Mouse (Mus musculus) left cerebral cortex, postnatal 14 days (tissue): ENCODE data around the gene Mettl2. TPM values are rescaled to one million over a fixed set of nuclear protein-coding genes. Genes with fewer than 3 reads are reported as not detected.

Experiments used
- DNase-seq, 2 experiments: peaks; one replicate each; pipeline ENCODE4 v3.0.0; 2021 to 2022; ENCODE audit warnings: low spot score in 2 of 2, mixed read lengths in 1 of 2
- intact Hi-C: fragments of 180-260 bp; cut with DNase I; formaldehyde crosslinking; loops from one replicate; pipeline ENCODE4 v1.15.1; 2025
- total RNA-seq, 2 experiments: library from RNA; stranded (reverse); gene quantifications; 2 replicates each; pipeline ENCODE4 v1.2.3; 2021

Mettl2 gene
- total RNA-seq, 2 experiments from 2014 or later = 17.2 to 17.4 TPM

GRCm38 (mm10) chr11:105151226-105152016 is 25.2 kb downstream of the Mettl2 start:
- intact Hi-C loops = no loop called here
- no peak for DNase-seq

DNA sequence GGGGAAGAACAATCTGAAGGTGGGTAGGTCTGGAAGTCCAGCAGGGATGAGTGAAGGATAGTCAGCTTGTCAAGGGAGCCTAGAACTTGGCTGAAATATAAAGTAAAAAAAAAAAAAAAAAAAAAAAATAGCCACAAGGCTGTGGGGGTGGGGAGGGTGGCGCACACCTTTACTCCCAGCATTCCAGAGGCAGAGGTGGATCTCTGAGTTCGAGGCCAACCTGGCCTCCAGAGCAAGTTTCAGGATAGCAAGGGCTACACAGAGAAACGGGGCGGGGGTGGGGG is 25.7 kb downstream of the Mettl2 start:
- intact Hi-C loops = no loop called here
- DNase-seq = no peak

DNA sequence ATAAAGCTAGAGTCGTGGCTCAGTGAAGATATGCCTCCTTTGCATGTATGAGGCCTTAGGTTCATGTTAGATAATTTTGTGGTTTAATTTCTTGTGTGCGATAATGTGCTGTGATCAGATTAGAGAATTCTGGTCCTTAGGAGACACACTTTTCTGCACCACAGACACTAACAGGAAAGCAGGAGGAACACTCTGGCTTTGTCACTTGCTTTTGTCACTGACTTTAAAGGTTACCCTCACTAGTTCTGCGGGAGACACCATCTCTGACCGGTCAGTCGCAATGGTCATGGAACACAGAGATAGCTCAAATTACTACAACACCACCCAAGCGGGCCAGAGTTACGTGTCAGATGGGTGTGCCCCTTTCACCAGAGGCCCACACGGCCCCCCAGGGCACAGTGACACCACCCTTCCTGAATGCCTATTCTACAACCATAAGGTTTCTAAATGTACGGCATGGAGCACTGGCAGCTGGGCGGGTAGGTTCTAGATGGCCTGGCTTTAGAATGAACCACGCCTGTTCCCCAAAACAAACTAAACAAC is 26.2 kb downstream of the Mettl2 start:
- DNase-seq = no peak
- intact Hi-C loops = no loop called here

DNA sequence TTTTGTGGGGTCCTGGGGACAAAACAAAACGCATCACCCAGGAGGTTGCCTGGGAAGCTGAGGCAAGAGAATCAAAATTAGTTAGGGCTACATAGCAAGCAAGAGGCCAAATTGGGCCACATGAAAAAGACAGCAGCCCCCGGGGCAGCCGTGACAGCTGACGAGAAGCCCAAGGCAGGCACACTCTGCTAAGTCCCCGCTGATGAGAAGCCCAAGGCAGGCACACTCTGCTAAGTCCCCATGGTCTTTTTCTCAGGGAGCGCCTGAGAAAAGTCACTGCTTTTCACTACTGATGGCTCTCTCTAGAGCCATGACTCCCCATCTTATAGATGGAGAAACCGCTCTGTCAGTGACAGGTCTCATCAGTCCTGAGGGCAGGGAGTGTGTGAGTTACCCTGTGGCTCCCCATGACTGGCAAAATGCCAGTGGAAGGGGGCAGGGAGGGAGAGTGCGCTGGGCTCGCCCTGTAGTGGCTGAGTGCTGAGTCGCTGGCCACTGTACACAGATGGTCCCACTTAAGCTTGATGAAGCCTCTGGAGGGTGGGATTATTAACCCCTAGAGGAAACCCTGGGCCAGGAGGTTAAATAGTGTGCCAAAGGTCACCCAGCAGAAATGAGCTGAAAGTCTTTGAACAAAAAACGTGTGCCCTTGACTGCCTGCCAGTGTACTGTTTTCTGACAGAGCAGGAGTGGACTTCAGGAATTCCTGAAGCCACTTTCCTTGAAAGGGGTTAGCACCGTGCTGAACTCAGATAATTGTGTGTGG is 27.0 kb downstream of the Mettl2 start:
- intact Hi-C loops = no loop called here
- DNase-seq = no peak

- DNase-seq = no peak
- intact Hi-C loops = no loop called here
These were observed 29.7 kb downstream of the Mettl2 start for GRCm38 (mm10) chr11:105155915-105156314.

- no peak for DNase-seq
- intact Hi-C loops = no loop called here
These were observed 30.6 kb downstream of the Mettl2 start for GRCm38 (mm10) chr11:105156748-105157267.

DNA sequence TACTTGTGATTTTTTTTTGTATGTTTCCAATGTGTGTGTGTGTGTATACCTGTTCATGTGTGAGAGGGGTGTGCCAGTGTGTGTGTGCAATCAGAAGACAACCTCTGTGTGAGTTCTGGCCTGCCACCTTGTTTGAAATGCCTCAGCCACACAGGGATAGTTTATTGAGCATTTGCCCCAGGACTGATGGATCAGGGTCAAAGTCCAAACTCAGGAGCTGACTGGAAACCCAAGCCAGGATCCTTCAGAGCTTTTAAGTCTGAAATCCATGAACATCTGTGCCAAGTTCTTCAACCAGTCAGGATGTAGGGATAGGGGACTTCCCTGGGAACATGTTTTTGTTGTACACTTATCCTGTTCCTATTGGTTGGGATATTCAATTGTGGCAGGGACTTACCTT is 31.8 kb downstream of the Mettl2 start:
- intact Hi-C loops = no loop called here

GRCm38 (mm10) chr11:105159673-105160360 is 33.6 kb downstream of the Mettl2 start:
- intact Hi-C loops = no loop called here
- DNase-seq = no peak

More for the DNA sequence above, 31.8 kb downstream of the Mettl2 start:
- DNase-seq = no peak

DNA sequence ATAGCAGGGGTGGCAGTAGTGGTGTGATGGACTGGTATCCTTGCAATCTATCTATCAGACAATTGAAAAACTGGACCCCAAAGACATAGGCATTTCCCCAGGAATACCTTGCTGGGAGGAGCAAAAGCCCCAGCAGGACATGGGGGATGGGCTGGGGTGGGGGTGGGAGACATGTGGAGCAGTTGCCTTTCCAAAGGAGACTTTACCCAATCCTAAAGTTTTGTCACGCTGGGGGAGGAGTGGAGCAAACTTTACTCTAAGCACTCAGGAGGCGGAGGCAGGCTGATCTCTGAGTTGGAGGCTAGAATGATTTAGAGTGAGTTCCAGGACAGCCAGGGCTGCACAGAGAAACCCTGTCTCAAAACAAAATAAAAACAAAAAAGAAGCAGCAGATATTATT is 35.2 kb downstream of the Mettl2 start:
- intact Hi-C loops = no loop called here
- DNase-seq = no peak

GRCm38 (mm10) chr11:105164516-105165510 is 38.6 kb downstream of the Mettl2 start:
- intact Hi-C loops = no loop called here
- no peak for DNase-seq

DNA sequence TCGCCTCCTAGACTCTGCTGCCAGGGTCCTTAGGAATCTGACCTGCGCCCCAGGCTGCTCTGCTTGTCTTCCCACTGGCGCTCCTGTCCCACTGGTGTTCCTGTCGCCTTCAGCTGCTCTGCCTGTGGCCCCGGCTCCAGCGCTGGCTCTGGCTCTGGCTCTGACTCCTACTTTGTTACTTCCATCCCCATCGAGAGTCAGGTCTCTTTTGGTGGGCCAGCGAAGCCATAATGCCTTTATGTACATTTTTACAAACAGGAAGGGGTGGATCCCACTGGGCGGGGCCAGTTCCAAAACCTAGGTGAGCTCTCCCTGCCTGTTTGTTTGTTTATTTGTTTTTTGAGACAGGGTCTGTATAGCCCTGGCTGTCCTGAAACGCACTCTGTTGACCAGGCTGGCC is 40.6 kb downstream of the Mettl2 start:
- DNase-seq = no peak
- intact Hi-C loops = no loop called here

DNA sequence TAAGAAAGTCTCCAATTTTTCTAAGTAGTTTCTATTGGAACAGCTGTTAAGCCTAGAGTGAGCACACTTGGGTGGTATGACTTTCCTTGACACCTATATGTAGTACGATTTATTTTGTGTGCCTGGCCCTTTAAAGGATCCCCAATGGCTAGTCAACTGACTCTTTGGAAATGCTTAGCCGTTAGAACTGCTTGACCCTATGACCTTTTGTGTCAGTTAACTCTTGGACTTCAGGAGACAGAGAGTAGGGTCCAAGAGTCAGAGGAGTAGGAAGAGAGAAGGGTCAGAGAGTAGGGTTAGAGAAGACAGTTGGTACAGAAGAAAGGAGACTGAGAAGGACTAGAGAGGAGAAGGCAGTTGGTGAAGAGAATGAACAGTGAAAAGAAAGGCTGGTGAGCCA is 52.3 kb downstream of the Mettl2 start, which contains the start of gene Tlk2:
Gene Tlk2, plus strand, starts transcription at position 292 of the 400 bp plus-strand sequence.
- no peak for DNase-seq
- intact Hi-C loops = no loop called here

GRCm38 (mm10) chr11:105179523-105179922 is 53.3 kb downstream of the Mettl2 start:
- DNase-seq = no peak
- intact Hi-C loops = no loop called here

- peak in 1 of 2 experiments; percentile 18 for DNase-seq
- intact Hi-C loops = no loop called here
These were observed 54.4 kb downstream of the Mettl2 start for GRCm38 (mm10) chr11:105180471-105181091.

DNA sequence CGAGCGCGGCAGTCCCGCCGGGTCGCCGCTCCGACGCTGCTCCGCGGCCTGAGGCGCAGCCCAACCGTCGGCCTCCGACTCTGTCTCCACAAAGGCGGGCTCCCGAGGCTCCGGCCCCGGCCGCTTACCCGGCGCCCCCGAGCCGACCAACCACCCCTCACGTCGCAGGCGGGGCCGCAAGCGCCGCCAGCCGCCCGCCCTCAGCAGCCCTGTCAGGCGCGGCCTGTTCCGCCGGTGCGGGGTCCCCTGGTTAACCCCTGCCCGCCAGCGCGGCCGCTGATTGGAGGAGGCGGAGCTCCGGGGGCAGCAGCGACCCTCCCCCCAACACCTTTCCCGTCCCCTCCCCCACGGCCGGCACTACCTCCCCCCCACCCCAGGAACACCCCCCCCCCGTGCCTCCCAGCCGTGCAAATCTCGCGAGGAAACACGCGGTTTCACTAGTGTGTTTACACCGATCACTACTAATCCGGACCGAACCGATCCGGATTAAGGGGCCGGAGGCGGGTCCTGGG is 55.0 kb downstream of the Mettl2 start:
- peak; percentile 88 for DNase-seq
- intact Hi-C loops = no loop called here

GRCm38 (mm10) chr11:105181689-105182460 is 55.6 kb downstream of the Mettl2 start:
- intact Hi-C loops = no loop called here
- peak; percentile 17 to 26 for DNase-seq

GRCm38 (mm10) chr11:105182461-105182855 is 56.2 kb downstream of the Mettl2 start:
- DNase-seq = no peak
- intact Hi-C loops = no loop called here
